Mouse (Mus musculus) left cerebral cortex, adult 2 months (tissue): ENCODE data around the gene Erbb2. TPM values are rescaled to one million over a fixed set of nuclear protein-coding genes. Genes with fewer than 3 reads are reported as not detected.
A peak's percentile ranks its signal among the peaks of the same experiment; 100 is the strongest.
"Not testable (repeated sequence)": the region's sequence is repeated elsewhere in the genome, so short reads cannot be mapped to it uniquely, and the experiment has no call there.

Experiments
- DNase-seq, 2 experiments: peaks; one replicate each; pipeline ENCODE4 v3.0.0; 2021 to 2022; ENCODE audit warnings: low spot score in 2 of 2, mixed read lengths in 1 of 2; ENCODE audit errors: extremely low spot score in 1 of 2
- H3K27ac ChIP-seq: fragments of 200-600 bp; 2 replicates; pipeline ENCODE4 v1.8.1; 2022
- H3K4me3 ChIP-seq: fragments of 200-600 bp; 2 replicates; pipeline ENCODE4 v1.8.1; 2022
- CTCF ChIP-seq: fragments of 200-600 bp; IDR thresholded peaks from 2 replicates; pipeline ENCODE4 v1.8.1; 2022; ENCODE audit warnings: antibody characterized with exemption, mild to moderate bottlenecking, moderate library complexity
- intact Hi-C: fragments of 180-260 bp; cut with DNase I; formaldehyde crosslinking; loops from one replicate; pipeline ENCODE4 v1.15.1; 2025
- total RNA-seq, 2 experiments: library from RNA; stranded (reverse); gene quantifications; 2 replicates each; pipeline ENCODE4 v1.2.3; 2021

Gene Erbb2
- total RNA-seq, 2 experiments from 2014 or later, result 1.8 to 1.9 TPM

- Histone ChIP-seq H3K27ac (no peak overlapping the region), H3K4me3 (no peak overlapping the region)
- intact Hi-C loops, result no loop called here
- no peak for TF ChIP-seq CTCF
- DNase-seq, result no peak
Measured at GRCm38 (mm10) chr11:98376756-98377155, 35.5 kb upstream of the Erbb2 start.

DNA sequence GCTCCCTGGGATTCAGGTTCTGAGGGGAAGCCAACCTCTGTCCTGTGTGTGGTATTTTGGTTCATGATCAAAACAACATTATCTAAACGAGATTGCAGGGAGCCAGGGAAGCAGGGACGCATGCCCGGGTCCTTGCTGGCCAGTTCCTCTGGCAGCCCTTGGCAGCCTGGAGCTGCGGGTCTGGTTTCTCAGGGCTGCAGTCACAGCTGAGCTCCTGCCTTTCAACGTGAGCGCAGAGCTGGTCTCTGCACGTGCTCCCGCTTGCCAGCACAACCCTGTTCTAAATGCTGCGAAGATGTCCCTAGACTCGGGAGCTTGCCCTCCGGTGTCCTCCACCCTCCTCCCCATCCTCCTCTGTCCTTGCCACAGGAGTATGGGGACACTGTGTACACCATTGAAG, 34.5 kb upstream of the Erbb2 start:
- Histone ChIP-seq H3K27ac (no peak overlapping the region), H3K4me3 (no peak overlapping the region)
- no peak for DNase-seq
- intact Hi-C loops, result no loop called here
- TF ChIP-seq CTCF, result no peak

DNA sequence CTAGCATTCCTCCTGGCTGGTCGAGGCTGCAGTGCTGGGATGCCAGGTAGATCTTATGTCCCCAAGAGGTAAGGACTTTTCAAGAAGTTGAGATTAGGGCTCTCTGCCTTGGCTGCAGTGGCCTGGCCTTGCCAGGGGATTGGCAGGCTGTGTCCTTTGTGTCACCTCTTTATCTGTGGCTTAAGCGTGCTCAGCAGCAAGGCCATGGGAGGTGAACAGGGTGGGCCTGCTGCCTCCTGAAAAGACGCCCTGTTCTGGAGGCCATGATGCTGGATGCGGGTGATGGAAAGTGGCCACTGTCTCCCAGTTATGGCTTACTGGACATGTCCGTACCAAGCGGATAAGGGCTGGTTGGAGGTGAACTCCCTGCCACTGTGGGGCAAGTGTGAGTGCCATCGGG, 32.9 kb upstream of the Erbb2 start:
- TF ChIP-seq CTCF, result no peak
- DNase-seq, result no peak
- no peak overlapping the region for H3K27ac ChIP-seq
- H3K4me3 ChIP-seq, result no peak overlapping the region
- intact Hi-C loops, result no loop called here

- Histone ChIP-seq H3K27ac (no peak overlapping the region), H3K4me3 (no peak overlapping the region)
- intact Hi-C loops, result no loop called here
- DNase-seq, result no peak
- TF ChIP-seq CTCF, result no peak
Measured at GRCm38 (mm10) chr11:98380106-98380505, 32.2 kb upstream of the Erbb2 start.

GRCm38 (mm10) chr11:98381651-98382050, 30.6 kb upstream of the Erbb2 start:
- Histone ChIP-seq H3K27ac (no peak overlapping the region), H3K4me3 (no peak overlapping the region)
- TF ChIP-seq CTCF, result no peak
- no peak for DNase-seq
- intact Hi-C loops, result no loop called here

- DNase-seq, intact Hi-C loops, H3K27ac ChIP-seq, H3K4me3 ChIP-seq: not testable (repeated sequence)
- TF ChIP-seq CTCF, result peak; percentile 28
Measured at GRCm38 (mm10) chr11:98382405-98382804, 29.9 kb upstream of the Erbb2 start.

DNA sequence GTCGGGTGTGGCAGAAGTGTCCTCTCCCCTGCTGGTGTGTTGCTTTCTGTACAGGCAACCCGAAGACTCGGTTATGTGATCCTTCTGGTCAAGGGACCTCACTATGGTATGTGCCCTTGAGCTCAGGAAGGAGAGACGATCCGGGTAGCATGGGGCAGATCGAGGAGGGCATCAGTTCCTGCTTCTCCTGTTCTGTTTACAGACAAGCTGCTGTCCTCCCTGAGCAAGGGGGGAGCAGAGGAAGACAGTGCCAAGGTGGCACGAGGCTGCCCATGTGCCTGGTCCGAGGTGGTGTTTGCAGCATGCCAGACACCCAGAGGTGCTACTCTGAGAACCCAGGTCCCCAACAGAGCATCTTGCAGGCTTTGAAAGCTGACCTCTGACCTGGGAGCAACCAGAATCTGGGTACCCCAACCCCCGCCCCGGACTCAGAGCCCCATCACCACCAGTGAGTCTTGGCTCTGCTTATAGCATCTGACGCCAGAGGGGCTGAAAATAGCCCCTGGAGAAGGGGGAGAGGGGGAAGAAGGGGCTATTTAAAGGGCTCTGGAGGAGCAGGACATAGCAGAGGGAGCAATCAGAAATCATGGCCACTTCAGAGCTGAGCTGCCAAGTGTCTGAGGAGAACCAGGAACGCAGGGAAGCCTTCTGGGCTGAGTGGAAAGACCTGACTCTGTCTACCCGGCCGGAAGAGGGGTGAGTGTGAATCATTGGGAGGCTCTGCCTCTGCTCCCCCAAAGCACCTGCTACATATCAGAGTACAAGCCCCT, 28.8 kb upstream of the Erbb2 start, which contains the start of gene Tcap:
Gene Tcap, plus strand, starts transcription at position 551 of the 770 bp plus-strand sequence.
- DNase-seq, result no peak
- H3K4me3 ChIP-seq, result no peak within 1 kb of the TSS; the same call in 1 of the 2 replicates
- peak within 1 kb of the TSS; percentile 77 for H3K27ac ChIP-seq
- intact Hi-C loops, result no loop called here
- TF ChIP-seq CTCF, result no peak

- intact Hi-C loops, result no loop called here
- no peak overlapping the region; the same call in 1 of the 2 replicates for H3K4me3 ChIP-seq
- no peak for DNase-seq
- TF ChIP-seq CTCF, result no peak
- peak overlapping the region; percentile 77 for H3K27ac ChIP-seq
Measured at GRCm38 (mm10) chr11:98384216-98384615, 28.1 kb upstream of the Erbb2 start.

DNA sequence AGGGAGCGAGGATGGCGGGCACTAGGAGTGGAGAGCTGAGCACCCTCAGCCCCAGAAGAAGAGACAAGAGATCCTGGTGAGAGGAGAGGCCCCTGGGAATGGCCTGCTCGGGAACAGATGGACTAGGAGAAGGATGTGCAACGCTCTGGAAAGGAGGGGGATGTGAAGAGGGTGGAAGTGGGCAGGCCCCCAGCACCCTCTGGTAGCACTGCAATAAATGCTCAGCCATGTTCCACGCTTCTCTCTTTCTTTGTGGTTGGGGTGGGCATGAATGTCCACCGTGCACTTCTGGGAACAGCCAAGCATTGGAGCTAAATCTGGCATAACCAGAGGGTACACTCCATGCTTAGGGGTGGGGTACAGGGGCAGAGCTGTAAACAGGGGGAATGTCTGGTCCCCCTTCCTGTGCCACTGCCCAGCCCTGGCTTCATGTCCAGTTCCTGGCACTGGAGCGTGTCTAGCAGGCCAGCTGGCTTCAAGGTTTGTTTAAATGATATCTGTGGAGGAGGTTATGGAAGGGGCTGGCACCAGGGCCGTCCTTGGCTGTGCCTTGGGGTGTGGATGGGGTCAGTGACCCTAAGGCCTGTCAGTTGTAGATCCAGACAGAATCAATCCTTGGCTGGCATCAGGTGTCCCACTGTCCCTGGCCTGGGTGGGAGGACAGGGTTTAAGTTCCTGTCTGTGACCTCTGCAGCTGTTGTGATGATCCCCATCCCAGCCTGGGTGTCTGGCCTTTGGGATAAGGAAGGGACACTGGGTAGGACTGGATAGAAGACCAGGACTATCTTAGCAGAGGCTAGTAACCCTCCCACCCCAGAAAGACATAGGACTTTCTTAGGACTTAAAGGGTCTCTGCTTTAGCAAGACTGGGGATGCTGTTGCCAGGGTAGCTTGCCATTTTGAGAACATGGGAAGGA, 27.3 kb upstream of the Erbb2 start:
- H3K4me3 ChIP-seq, result no peak overlapping the region
- peak overlapping the region; percentile 77 for H3K27ac ChIP-seq
- TF ChIP-seq CTCF, result no peak
- peak in 1 of 2 experiments; percentile 27 for DNase-seq
- intact Hi-C loops, result no loop called here

GRCm38 (mm10) chr11:98385638-98386585, 26.4 kb upstream of the Erbb2 start, which contains the start of gene Pnmt:
TSS of gene Pnmt (plus strand) at chr11:98386450.
- intact Hi-C loops, result no loop called here
- peak within 1 kb of the TSS; percentile 77; the same call in 1 of the 2 replicates for H3K27ac ChIP-seq
- no peak for DNase-seq
- TF ChIP-seq CTCF, result no peak
- no peak within 1 kb of the TSS for H3K4me3 ChIP-seq

DNA sequence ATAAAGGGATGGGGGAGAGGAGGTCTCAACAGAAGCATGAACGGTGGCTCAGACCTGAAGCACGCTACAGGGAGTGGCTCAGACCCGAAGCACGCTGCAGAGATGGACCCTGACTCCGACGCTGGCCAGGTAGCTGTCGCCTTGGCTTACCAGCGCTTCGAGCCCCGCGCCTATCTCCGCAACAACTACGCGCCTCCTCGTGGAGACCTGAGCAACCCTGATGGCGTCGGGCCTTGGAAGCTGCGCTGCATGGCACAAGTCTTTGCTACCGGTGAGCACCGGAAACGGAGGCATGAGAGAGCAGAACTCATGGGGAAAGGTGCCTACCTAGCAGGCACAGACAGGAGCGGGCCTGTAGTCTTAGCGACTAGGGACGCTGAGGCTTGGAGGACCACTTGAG, 25.7 kb upstream of the Erbb2 start:
- H3K4me3 ChIP-seq, result no peak overlapping the region

More for the DNA sequence above, 25.7 kb upstream of the Erbb2 start:
- TF ChIP-seq CTCF, result no peak
- no peak for DNase-seq
- intact Hi-C loops, result no loop called here
- H3K27ac ChIP-seq, result no peak overlapping the region
